Mouse (Mus musculus) heart, embryonic 16.5 days (tissue): ENCODE measurements around the gene Gm20388. TPM values are rescaled to one million over a fixed set of nuclear protein-coding genes. Genes with fewer than 3 reads are reported as not detected.
A peak's percentile ranks its signal among the peaks of the same experiment; 100 is the strongest.

Experiments used
- ATAC-seq: fragments of 200-750 bp; cut with Nextera tagmentation; replicated peaks from 2 replicates; pipeline ENCODE4 v1.8.0; 2017; ENCODE audit warnings: moderate number of reproducible peaks; ENCODE audit not compliant: insufficient read depth, low FRiP score; ENCODE audit errors: extremely low read depth
- H3K27ac ChIP-seq: fragments of 300-500 bp; sonication (generic); 2 replicates; pipeline ENCODE4 v1.5.1; 2014; ENCODE audit warnings: mild to moderate bottlenecking, low read length, control low read depth, moderate library complexity
- H3K27me3 ChIP-seq: fragments of 300-500 bp; sonication (generic); 2 replicates; pipeline ENCODE4 v1.6.1; 2014; ENCODE audit warnings: low read length, mixed read lengths; ENCODE audit not compliant: control insufficient read depth, insufficient read depth
- H3K36me3 ChIP-seq: fragments of 300-500 bp; sonication (generic); 2 replicates; pipeline ENCODE4 v1.6.1; 2014; ENCODE audit not compliant: control insufficient read depth, insufficient read depth
- H3K4me1 ChIP-seq: fragments of 300-500 bp; sonication (generic); 2 replicates; pipeline ENCODE4 v1.6.1; 2014; ENCODE audit warnings: low read length, mixed read lengths; ENCODE audit not compliant: control insufficient read depth, insufficient read depth
- H3K4me2 ChIP-seq: fragments of 300-500 bp; sonication (generic); 2 replicates; pipeline ENCODE4 v1.6.1; 2014; ENCODE audit warnings: low read depth, mild to moderate bottlenecking, control low read depth, low read length
- H3K4me3 ChIP-seq: fragments of 300-500 bp; sonication (generic); 2 replicates; pipeline ENCODE4 v1.5.1; 2014; ENCODE audit warnings: mild to moderate bottlenecking, control low read depth, low read length
- H3K9ac ChIP-seq: fragments of 300-500 bp; sonication (generic); 2 replicates; pipeline ENCODE4 v1.6.1; 2014; ENCODE audit warnings: low read length, control low read depth
- H3K9me3 ChIP-seq: fragments of 300-500 bp; sonication (generic); replicated peaks from 2 replicates; pipeline ENCODE4 v1.6.1; 2016; ENCODE audit warnings: low read length; ENCODE audit not compliant: control insufficient read depth
- WGBS: fragments of 180-500 bp; shearing (Covaris S2); extraction: QIAGEN DNeasy Blood & Tissue Kit; methylation state at CpG from one replicate; pipeline ENCODE4 v1.1.7; 2014; 5-methylcytosine and 5-hydroxymethylcytosine counted together
- polyA plus RNA-seq: library from polyadenylated mRNA; unstranded; fragments of >200 nt; fragmentation: Nextera tagmentation; extraction: Ambion mirVana; gene quantifications from 2 replicates; pipeline ENCODE4 v1.2.1, GENCODE M21; 2015

The Gm20388 gene
- polyA plus RNA-seq, 1 experiment from 2014 or later, result 4.5 TPM

GRCm38 (mm10) chr8:124346852-124347523 is 4436.3 kb downstream of the Gm20388 start:
- H3K4me2 ChIP-seq, result peak overlapping the region; percentile 10; the same call in 1 of the 2 replicates

GRCm38 (mm10) chr8:124348087-124348486 is 4437.4 kb downstream of the Gm20388 start:
- Histone ChIP-seq H3K9me3 (no peaks in the 10 kb centered on the region), H3K36me3 (peaks cover 14% of the 10 kb centered on the region), H3K9ac (no peak overlapping the region), H3K27me3 (no peaks in the 10 kb centered on the region), H3K4me2 (no peak overlapping the region), H3K27ac (no peak overlapping the region), H3K4me1 (peaks cover 12% of the 10 kb centered on the region), H3K4me3 (no peak overlapping the region)
- ATAC-seq, result no peak
- WGBS, result 40% methylated on average over 1 of the region's 1 CpGs

More at GRCm38 (mm10) chr8:124346852-124347523, 4436.3 kb downstream of the Gm20388 start:
- 0 out of 2 replicates have a peak, but pooled peaks have one; percentile 42 for ATAC-seq
- H3K27me3 ChIP-seq, result no peaks in the 10 kb centered on the region
- H3K27ac ChIP-seq, result no peak overlapping the region
- H3K36me3 ChIP-seq, result peaks cover 14% of the 10 kb centered on the region
- no peaks in the 10 kb centered on the region for H3K9me3 ChIP-seq
- H3K4me3 ChIP-seq, result no peak overlapping the region
- no peak overlapping the region for H3K9ac ChIP-seq
- WGBS, result 35% methylated on average over 19 of the region's 19 CpGs
- peaks cover 12% of the 10 kb centered on the region for H3K4me1 ChIP-seq

GRCm38 (mm10) chr8:124349663-124350062 is 4439.0 kb downstream of the Gm20388 start:
- Histone ChIP-seq H3K36me3 (no peaks in the 10 kb centered on the region; the same call in 1 of the 2 replicates), H3K27ac (no peak overlapping the region), H3K9ac (no peak overlapping the region), H3K9me3 (no peaks in the 10 kb centered on the region), H3K27me3 (no peaks in the 10 kb centered on the region), H3K4me2 (no peak overlapping the region), H3K4me1 (peaks cover 12% of the 10 kb centered on the region), H3K4me3 (no peak overlapping the region)
- WGBS, result 36% methylated on average over 7 of the region's 7 CpGs
- ATAC-seq, result no peak

GRCm38 (mm10) chr8:124351636-124352035 is 4441.0 kb downstream of the Gm20388 start:
- WGBS, result 65% methylated on average over 5 of the region's 5 CpGs
- Histone ChIP-seq H3K9ac (no peak overlapping the region), H3K36me3 (no peaks in the 10 kb centered on the region), H3K27me3 (no peaks in the 10 kb centered on the region), H3K4me2 (no peak overlapping the region), H3K4me1 (peaks cover 12% of the 10 kb centered on the region), H3K27ac (no peak overlapping the region), H3K4me3 (no peak overlapping the region), H3K9me3 (no peaks in the 10 kb centered on the region)
- no peak for ATAC-seq

- Histone ChIP-seq H3K4me2 (no peak overlapping the region), H3K36me3 (no peaks in the 10 kb centered on the region), H3K27me3 (no peaks in the 10 kb centered on the region), H3K9ac (no peak overlapping the region), H3K4me1 (no peaks in the 10 kb centered on the region), H3K4me3 (no peak overlapping the region), H3K27ac (no peak overlapping the region), H3K9me3 (peaks cover 8% of the 10 kb centered on the region; the same call in 1 of the 2 replicates)
- no peak for ATAC-seq
- WGBS, result 76% methylated on average over 3 of the region's 3 CpGs
Observed at GRCm38 (mm10) chr8:124360911-124361310, 4450.3 kb downstream of the Gm20388 start.

GRCm38 (mm10) chr8:124361773-124362427 is 4451.3 kb downstream of the Gm20388 start:
- Histone ChIP-seq H3K4me1 (no peaks in the 10 kb centered on the region), H3K27me3 (no peaks in the 10 kb centered on the region), H3K4me3 (no peak overlapping the region), H3K27ac (no peak overlapping the region), H3K9me3 (peaks cover 8% of the 10 kb centered on the region; the same call in 1 of the 2 replicates), H3K9ac (no peak overlapping the region), H3K4me2 (no peak overlapping the region), H3K36me3 (no peaks in the 10 kb centered on the region)
- 81% methylated on average over 11 of the region's 11 CpGs for WGBS
- ATAC-seq, result no peak

GRCm38 (mm10) chr8:124362589-124362988 is 4451.9 kb downstream of the Gm20388 start:
- Histone ChIP-seq H3K9me3 (peaks cover 8% of the 10 kb centered on the region; the same call in 1 of the 2 replicates), H3K4me2 (no peak overlapping the region), H3K4me1 (no peaks in the 10 kb centered on the region), H3K4me3 (no peak overlapping the region), H3K27ac (no peak overlapping the region), H3K9ac (no peak overlapping the region), H3K27me3 (no peaks in the 10 kb centered on the region), H3K36me3 (no peaks in the 10 kb centered on the region)
- 73% methylated on average over 7 of the region's 7 CpGs for WGBS
- ATAC-seq, result no peak

GRCm38 (mm10) chr8:124363337-124363736 is 4452.7 kb downstream of the Gm20388 start:
- Histone ChIP-seq H3K36me3 (no peaks in the 10 kb centered on the region), H3K4me2 (no peak overlapping the region), H3K27ac (no peak overlapping the region), H3K9me3 (peaks cover 8% of the 10 kb centered on the region; the same call in 1 of the 2 replicates), H3K9ac (no peak overlapping the region), H3K4me3 (no peak overlapping the region), H3K4me1 (no peaks in the 10 kb centered on the region), H3K27me3 (no peaks in the 10 kb centered on the region)
- 92% methylated on average over 15 of the region's 15 CpGs for WGBS
- no peak for ATAC-seq

GRCm38 (mm10) chr8:124368213-124368612 is 4457.6 kb downstream of the Gm20388 start:
- no peaks in the 10 kb centered on the region for H3K36me3 ChIP-seq
- H3K9ac ChIP-seq, result no peak overlapping the region
- no peaks in the 10 kb centered on the region for H3K27me3 ChIP-seq
- no peak overlapping the region for H3K27ac ChIP-seq
- WGBS, result 14% methylated on average over 8 of the region's 8 CpGs
- H3K9me3 ChIP-seq, result peaks cover 2% of the 10 kb centered on the region; the same call in 1 of the 2 replicates
- peak; percentile 49; the same call in 1 of the 2 replicates for ATAC-seq
- H3K4me2 ChIP-seq, result no peak overlapping the region
- no peak overlapping the region for H3K4me3 ChIP-seq
- no peaks in the 10 kb centered on the region for H3K4me1 ChIP-seq
